Mouse (Mus musculus) stomach, embryonic 16.5 days (tissue): Measurements from ENCODE around the gene Leap2. TPM values are rescaled to one million over a fixed set of nuclear protein-coding genes. Genes with fewer than 3 reads are reported as not detected.
A peak's percentile ranks its signal among the peaks of the same experiment; 100 is the strongest.
"Not testable (repeated sequence)": the region's sequence is repeated elsewhere in the genome, so short reads cannot be mapped to it uniquely, and the experiment has no call there.

ENCODE experiments used
- ATAC-seq: fragments of 200-750 bp; cut with Nextera tagmentation; 2 replicates; pipeline ENCODE4 v1.8.0; 2017; ENCODE audit warnings: moderate number of reproducible peaks, moderate TSS enrichment; ENCODE audit not compliant: insufficient read depth, low FRiP score
- H3K27ac ChIP-seq: fragments of 300-500 bp; sonication (generic); 2 replicates; pipeline ENCODE4 v1.5.1; 2014; ENCODE audit warnings: low read length
- H3K27me3 ChIP-seq: fragments of 300-500 bp; sonication (generic); 2 replicates; pipeline ENCODE4 v1.6.1; 2014; ENCODE audit warnings: low read length, control low read depth, mixed read lengths; ENCODE audit not compliant: control insufficient read depth, insufficient read depth
- H3K36me3 ChIP-seq: fragments of 300-500 bp; sonication (generic); 2 replicates; pipeline ENCODE4 v1.6.1; 2014; ENCODE audit warnings: low read length; ENCODE audit not compliant: control insufficient read depth, insufficient read depth
- H3K4me1 ChIP-seq: fragments of 300-500 bp; sonication (generic); 2 replicates; pipeline ENCODE4 v1.6.1; 2014; ENCODE audit warnings: low read length, control low read depth, mixed read lengths; ENCODE audit not compliant: control insufficient read depth, insufficient read depth
- H3K4me2 ChIP-seq: fragments of 300-500 bp; sonication (generic); 2 replicates; pipeline ENCODE4 v1.6.1; 2014; ENCODE audit warnings: low read depth, low read length, mixed read lengths
- H3K4me3 ChIP-seq: fragments of 300-500 bp; sonication (generic); replicated peaks from 2 replicates; pipeline ENCODE4 v1.5.1; 2014; ENCODE audit warnings: mild to moderate bottlenecking, low read length
- H3K9ac ChIP-seq: fragments of 300-500 bp; sonication (generic); 2 replicates; pipeline ENCODE4 v1.6.1; 2014; ENCODE audit warnings: low read length
- H3K9me3 ChIP-seq: fragments of 300-500 bp; sonication (generic); replicated peaks from 2 replicates; pipeline ENCODE4 v1.6.1; 2016; ENCODE audit warnings: low read length, control low read depth; ENCODE audit not compliant: control insufficient read depth
- WGBS: fragments of 180-500 bp; shearing (Covaris S2); extraction: QIAGEN DNeasy Blood & Tissue Kit; methylation state at CpG from one replicate; pipeline ENCODE4 v1.1.7; 2014; 5-methylcytosine and 5-hydroxymethylcytosine counted together
- polyA plus RNA-seq: library from polyadenylated mRNA; unstranded; fragments of >200 nt; fragmentation: Nextera tagmentation; extraction: Ambion mirVana; gene quantifications from 2 replicates; pipeline ENCODE4 v1.2.1, GENCODE M21; 2015

Leap2 gene
- polyA plus RNA-seq, 1 experiment from 2014 or later, result 5.4 TPM

DNA sequence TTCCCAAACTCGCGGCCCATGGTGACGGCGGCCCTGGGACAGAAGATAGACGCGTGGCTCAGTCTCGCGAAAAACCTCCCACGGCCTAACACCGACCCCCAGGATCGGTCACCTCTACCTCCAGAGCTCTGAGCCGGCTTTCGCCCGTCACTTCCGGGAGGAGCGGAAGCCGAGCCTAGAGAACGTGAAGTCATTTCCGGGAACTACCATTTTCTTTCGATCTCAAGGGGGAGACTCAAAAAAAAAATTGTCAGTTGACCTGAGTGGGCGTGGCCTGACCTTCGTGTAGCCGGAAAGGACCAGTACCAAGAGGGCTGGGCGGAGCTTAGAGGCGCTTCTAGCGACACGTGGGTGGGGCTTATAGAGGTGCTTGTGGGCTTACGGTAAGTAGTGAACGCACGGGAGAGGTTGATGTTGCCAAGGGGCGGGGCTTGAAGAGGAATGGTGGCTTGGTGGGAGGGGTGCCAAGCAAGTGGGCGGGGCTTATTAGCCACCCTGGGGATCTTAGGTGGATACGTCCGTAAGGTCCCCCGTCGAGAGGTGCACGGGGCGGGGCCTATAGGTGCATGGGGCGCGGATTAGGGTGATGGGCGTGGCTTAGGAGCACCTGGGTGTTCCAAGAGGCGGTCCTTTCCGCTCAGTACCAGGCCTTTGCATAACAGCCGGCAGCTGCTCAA lies 7.8 kb upstream of the Leap2 start, which contains the start of the genes Uqcrq and Gdf9:
Uqcrq (minus strand) TSS at position 162 of the 677 bp plus-strand sequence.
Gdf9 (plus strand) TSS at position 354 of the 677 bp plus-strand sequence.
- ATAC-seq, result peak; percentile 97
- peak within 1 kb of the TSS; percentile 79 for H3K4me3 ChIP-seq
- under 1% methylated on average over 44 of the region's 44 CpGs for WGBS
- peaks cover 12% of the 10 kb centered on the region for H3K4me1 ChIP-seq
- no peaks in the 10 kb centered on the region for H3K9me3 ChIP-seq
- peak within 1 kb of the TSS; percentile 48 for H3K27ac ChIP-seq
- H3K36me3 ChIP-seq, result 0 out of 2 replicates have a peak, but pooled peaks cover 9% of the 10 kb centered on the region
- H3K4me2 ChIP-seq, result peak within 1 kb of the TSS; percentile 66
- no peaks in the 10 kb centered on the region for H3K27me3 ChIP-seq
- peak within 1 kb of the TSS; percentile 91 for H3K9ac ChIP-seq

DNA sequence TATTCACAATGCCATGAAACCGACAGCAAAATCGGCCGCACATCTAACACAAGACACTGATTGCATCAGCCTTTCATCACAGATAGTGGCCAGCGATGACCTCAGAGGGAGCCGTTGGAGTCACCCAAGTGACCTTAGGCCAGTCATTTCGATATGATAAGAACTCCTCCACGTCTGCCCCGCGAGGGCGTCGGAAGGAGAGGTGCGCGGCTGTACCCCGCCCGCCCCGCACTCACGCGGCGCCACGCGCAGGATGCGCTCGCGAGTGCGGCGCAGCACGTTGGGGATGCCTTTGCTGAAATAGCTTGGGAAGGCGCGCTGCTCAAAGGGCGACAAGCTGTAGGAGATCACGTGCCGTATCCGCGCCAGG lies 7.3 kb upstream of the Leap2 start:
- H3K4me3 ChIP-seq, result peak overlapping the region; percentile 79
- peak overlapping the region; percentile 91 for H3K9ac ChIP-seq
- H3K27me3 ChIP-seq, result no peaks in the 10 kb centered on the region
- H3K9me3 ChIP-seq, result no peaks in the 10 kb centered on the region
- 0 out of 2 replicates have a peak, but pooled peaks cover 9% of the 10 kb centered on the region for H3K36me3 ChIP-seq
- peaks cover 12% of the 10 kb centered on the region for H3K4me1 ChIP-seq
- peak overlapping the region; percentile 48; the same call in 1 of the 2 replicates for H3K27ac ChIP-seq
- ATAC-seq, result peak; percentile 8; the same call in 1 of the 2 replicates
- peak overlapping the region; percentile 66 for H3K4me2 ChIP-seq
- under 1% methylated on average over 34 of the region's 34 CpGs for WGBS

DNA sequence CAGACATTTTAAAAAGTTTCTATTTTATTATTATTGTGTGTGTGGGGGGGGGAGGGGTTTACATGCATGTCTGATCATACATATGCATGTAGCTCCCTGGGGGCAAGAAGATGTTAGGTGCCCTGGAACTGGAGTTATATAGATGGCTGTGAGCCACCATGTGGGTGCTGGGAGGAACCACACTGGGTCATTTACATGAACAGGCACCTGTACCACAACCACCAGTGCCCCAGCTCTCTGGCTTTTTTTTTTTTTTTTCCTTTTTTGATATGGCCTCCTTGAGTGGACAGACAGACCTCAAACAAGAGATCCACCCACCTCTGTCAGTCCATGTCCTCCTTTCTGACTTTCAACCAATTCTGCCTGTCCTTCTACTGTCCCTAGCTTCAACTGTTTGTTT lies 6.2 kb upstream of the Leap2 start:
- H3K9me3 ChIP-seq, result no peaks in the 10 kb centered on the region
- ATAC-seq, result no peak
- H3K36me3 ChIP-seq, result 0 out of 2 replicates have a peak, but pooled peaks cover 9% of the 10 kb centered on the region
- no peaks in the 10 kb centered on the region for H3K27me3 ChIP-seq
- no peak overlapping the region for H3K9ac ChIP-seq
- peaks cover 12% of the 10 kb centered on the region for H3K4me1 ChIP-seq
- 0 out of 2 replicates have a peak overlapping the region, but pooled peaks have one; percentile 79 for H3K4me3 ChIP-seq
- H3K27ac ChIP-seq, result no peak overlapping the region
- peak overlapping the region; percentile 66; the same call in 1 of the 2 replicates for H3K4me2 ChIP-seq

- Histone ChIP-seq H3K4me1 (peaks cover 12% of the 10 kb centered on the region), H3K27me3 (no peaks in the 10 kb centered on the region), H3K36me3 (0 out of 2 replicates have a peak, but pooled peaks cover 9% of the 10 kb centered on the region), H3K4me3 (no peak overlapping the region), H3K4me2 (no peak overlapping the region), H3K9me3 (no peaks in the 10 kb centered on the region), H3K9ac (no peak overlapping the region), H3K27ac (no peak overlapping the region)
- ATAC-seq, result no peak
- WGBS, result 95% methylated on average over 5 of the region's 5 CpGs
Observed at GRCm38 (mm10) chr11:53428716-53429057, 5.7 kb upstream of the Leap2 start.

- WGBS, result 86% methylated on average over 3 of the region's 3 CpGs
- no peak overlapping the region for H3K27ac ChIP-seq
- no peak for ATAC-seq
Observed at GRCm38 (mm10) chr11:53427993-53428715, 5.2 kb upstream of the Leap2 start.

DNA sequence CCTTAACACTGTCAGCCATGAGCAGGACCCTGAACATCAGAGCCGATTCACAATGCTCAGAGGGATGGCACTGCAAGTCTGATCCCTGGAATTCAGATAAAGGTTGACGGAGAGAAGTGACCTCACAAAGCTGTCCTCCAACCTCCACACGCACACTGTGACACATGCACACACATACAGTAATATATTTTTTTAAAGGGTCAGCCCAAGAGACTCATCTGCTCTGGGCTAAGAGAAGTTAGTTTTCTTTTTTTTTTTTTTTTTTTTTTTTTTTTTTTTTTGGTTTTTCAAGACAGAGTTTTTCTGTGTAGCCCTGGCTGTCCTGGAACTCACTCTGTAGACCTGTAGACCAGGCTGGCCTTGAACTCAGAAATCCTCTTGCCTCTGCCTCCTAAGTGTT lies 3.9 kb upstream of the Leap2 start:
- H3K27ac ChIP-seq, ATAC-seq: not testable (repeated sequence)
- 83% methylated on average over 3 of the region's 3 CpGs for WGBS

More at GRCm38 (mm10) chr11:53427993-53428715, 5.2 kb upstream of the Leap2 start:
- Histone ChIP-seq H3K9me3 (no peaks in the 10 kb centered on the region), H3K4me2 (no peak overlapping the region), H3K36me3 (0 out of 2 replicates have a peak, but pooled peaks cover 9% of the 10 kb centered on the region), H3K4me1 (peaks cover 12% of the 10 kb centered on the region), H3K27me3 (no peaks in the 10 kb centered on the region), H3K4me3 (no peak overlapping the region), H3K9ac (no peak overlapping the region)

GRCm38 (mm10) chr11:53425711-53426255 lies 2.8 kb upstream of the Leap2 start:
- no peak overlapping the region for H3K4me3 ChIP-seq
- WGBS, result 78% methylated on average over 6 of the region's 6 CpGs
- H3K27me3 ChIP-seq, result no peaks in the 10 kb centered on the region
- 0 out of 2 replicates have a peak, but pooled peaks cover 9% of the 10 kb centered on the region for H3K36me3 ChIP-seq
- H3K4me2 ChIP-seq, result no peak overlapping the region
- no peak for ATAC-seq
- H3K4me1 ChIP-seq, result peaks cover 7% of the 10 kb centered on the region
- H3K27ac ChIP-seq, result no peak overlapping the region
- H3K9ac ChIP-seq, result no peak overlapping the region
- no peaks in the 10 kb centered on the region for H3K9me3 ChIP-seq

More for the DNA sequence above, 3.9 kb upstream of the Leap2 start:
- H3K4me2 ChIP-seq, H3K36me3 ChIP-seq, H3K9me3 ChIP-seq, H3K9ac ChIP-seq, H3K4me3 ChIP-seq, H3K27me3 ChIP-seq: not testable (repeated sequence)
- peaks cover 12% of the 10 kb centered on the region for H3K4me1 ChIP-seq

- no peak overlapping the region for H3K9ac ChIP-seq
- H3K4me1 ChIP-seq, result peaks cover 7% of the 10 kb centered on the region
- WGBS, result 35% methylated on average over 3 of the region's 3 CpGs
- ATAC-seq, result no peak
- H3K4me3 ChIP-seq, result no peak overlapping the region
- H3K4me2 ChIP-seq, result no peak overlapping the region
- H3K36me3 ChIP-seq, result 0 out of 2 replicates have a peak, but pooled peaks cover 9% of the 10 kb centered on the region
- H3K27me3 ChIP-seq, result no peaks in the 10 kb centered on the region
- H3K9me3 ChIP-seq, result no peaks in the 10 kb centered on the region
- H3K27ac ChIP-seq, result no peak overlapping the region
Observed at GRCm38 (mm10) chr11:53425251-53425650, 2.3 kb upstream of the Leap2 start.

DNA sequence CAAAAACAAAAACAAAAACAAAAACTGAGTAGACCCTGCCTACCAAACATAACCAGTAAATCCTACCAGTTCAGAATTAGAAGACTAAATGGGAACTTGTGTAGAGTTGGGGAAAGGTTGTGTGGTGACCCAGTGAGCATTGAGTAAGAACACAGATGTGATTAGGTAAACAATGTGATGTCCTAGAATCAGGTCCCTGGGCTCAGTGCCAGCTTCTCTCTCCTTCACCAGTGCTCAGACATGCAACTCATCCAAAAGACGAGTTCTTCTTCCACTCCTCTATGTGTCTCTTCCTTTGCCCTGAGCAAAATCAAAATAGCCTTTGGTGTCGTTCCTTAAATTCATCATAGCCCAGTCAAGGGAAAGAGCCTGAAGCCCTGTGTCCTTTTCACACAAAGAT lies 1.9 kb upstream of the Leap2 start:
- 66% methylated on average over 2 of the region's 2 CpGs for WGBS
- Histone ChIP-seq H3K27me3 (no peaks in the 10 kb centered on the region), H3K9ac (no peak overlapping the region), H3K9me3 (no peaks in the 10 kb centered on the region), H3K27ac (no peak overlapping the region), H3K4me2 (no peak overlapping the region), H3K4me1 (peaks cover 7% of the 10 kb centered on the region), H3K4me3 (no peak overlapping the region), H3K36me3 (0 out of 2 replicates have a peak, but pooled peaks cover 9% of the 10 kb centered on the region)
- ATAC-seq, result no peak
